Mouse (Mus musculus) intestine, embryonic 15.5 days (tissue): ENCODE data around the gene Ptgr1. TPM values are rescaled to one million over a fixed set of nuclear protein-coding genes. Genes with fewer than 3 reads are reported as not detected.

ENCODE experiments used
- ATAC-seq: fragments of 200-750 bp; cut with Nextera tagmentation; 2 replicates; pipeline ENCODE4 v1.8.0; 2017; ENCODE audit warnings: moderate TSS enrichment, moderate library complexity
- H3K27ac ChIP-seq: fragments of 300-500 bp; sonication (generic); 2 replicates; pipeline ENCODE4 v1.5.1; 2015; ENCODE audit warnings: mild to moderate bottlenecking, inconsistent platforms
- H3K27me3 ChIP-seq: fragments of 300-500 bp; sonication (generic); replicated peaks from 2 replicates; pipeline ENCODE4 v1.6.1; 2015; ENCODE audit warnings: inconsistent platforms
- H3K36me3 ChIP-seq: fragments of 300-500 bp; sonication (generic); 2 replicates; pipeline ENCODE4 v1.6.1; 2015; ENCODE audit warnings: inconsistent platforms
- H3K4me1 ChIP-seq: fragments of 300-500 bp; sonication (generic); replicated peaks from 2 replicates; pipeline ENCODE4 v1.6.1; 2015; ENCODE audit warnings: inconsistent platforms
- H3K4me2 ChIP-seq: fragments of 300-500 bp; sonication (generic); replicated peaks from 2 replicates; pipeline ENCODE4 v1.6.1; 2015; ENCODE audit warnings: mild to moderate bottlenecking, inconsistent platforms
- H3K4me3 ChIP-seq: fragments of 300-500 bp; sonication (generic); replicated peaks from 2 replicates; pipeline ENCODE4 v1.5.1; 2015; ENCODE audit warnings: inconsistent platforms
- H3K9ac ChIP-seq: fragments of 300-500 bp; sonication (generic); 2 replicates; pipeline ENCODE4 v1.6.1; 2015; ENCODE audit warnings: inconsistent platforms
- H3K9me3 ChIP-seq: fragments of 300-500 bp; sonication (generic); 2 replicates; pipeline ENCODE4 v1.6.1; 2016; ENCODE audit warnings: inconsistent platforms
- WGBS: fragments of 180-500 bp; shearing (Covaris S2); methylation state at CpG from one replicate; pipeline ENCODE4 v1.1.7; 2015; 5-methylcytosine and 5-hydroxymethylcytosine counted together
- polyA plus RNA-seq: library from polyadenylated mRNA; unstranded; fragments of >200 nt; fragmentation: Nextera tagmentation; extraction: Ambion mirVana; gene quantifications from 2 replicates; pipeline ENCODE4 v1.2.1, GENCODE M21; 2015

Gene Ptgr1
- polyA plus RNA-seq, 1 experiment from 2014 or later: 39.2 TPM

DNA sequence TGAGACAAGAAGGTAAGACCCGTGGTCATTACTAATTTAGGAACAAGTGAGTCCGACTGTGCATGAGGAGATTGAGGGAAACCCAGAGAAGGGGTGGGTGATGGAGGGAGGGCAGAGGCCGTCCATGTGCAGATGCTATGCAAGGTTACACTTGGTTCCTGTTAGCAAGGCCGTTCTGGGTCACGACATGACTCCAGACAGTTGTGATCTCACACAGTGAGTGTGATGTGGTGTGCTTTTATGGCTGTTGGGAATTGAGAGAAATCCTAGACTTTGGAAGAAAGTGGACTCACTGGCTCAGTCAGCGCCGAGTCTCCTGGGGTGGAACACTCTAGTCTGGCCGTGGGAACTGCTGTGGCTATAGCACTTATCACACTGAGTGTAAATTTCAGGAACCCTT lies 19.3 kb upstream of the Ptgr1 start:
- no peaks in the 10 kb centered on the region for H3K9me3 ChIP-seq
- no peak overlapping the region for H3K4me3 ChIP-seq
- peaks cover 9% of the 10 kb centered on the region; the same call in 1 of the 2 replicates for H3K4me1 ChIP-seq
- no peak overlapping the region for H3K9ac ChIP-seq
- 70% methylated on average over 8 of the region's 8 CpGs for WGBS
- no peaks in the 10 kb centered on the region for H3K27me3 ChIP-seq
- no peak for ATAC-seq
- H3K4me2 ChIP-seq: no peak overlapping the region
- no peaks in the 10 kb centered on the region for H3K36me3 ChIP-seq
- H3K27ac ChIP-seq: no peak overlapping the region

DNA sequence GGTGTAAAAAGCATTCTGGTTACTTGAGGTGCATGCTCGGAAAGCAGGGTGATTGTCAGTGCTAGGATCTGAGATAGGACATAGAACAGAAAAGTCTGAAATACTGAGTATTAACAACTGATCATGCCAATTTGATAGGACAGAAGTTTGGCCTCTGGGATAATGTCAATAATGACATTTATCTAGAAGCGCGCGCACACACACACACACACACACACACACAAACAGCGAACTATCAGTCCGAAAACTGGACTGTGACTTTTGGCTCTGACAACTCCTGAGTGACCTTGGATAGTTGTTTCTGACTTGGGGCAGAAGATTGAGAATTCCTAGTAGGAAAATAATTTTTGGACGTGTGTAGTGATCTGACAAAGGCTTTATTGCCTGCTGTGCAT lies 16.9 kb upstream of the Ptgr1 start:
- Histone ChIP-seq H3K4me2 (peak overlapping the region; percentile 87), H3K4me3 (peak overlapping the region; percentile 99), H3K36me3 (no peaks in the 10 kb centered on the region), H3K9me3 (no peaks in the 10 kb centered on the region), H3K27me3 (no peaks in the 10 kb centered on the region), H3K27ac (no peak overlapping the region), H3K9ac (peak overlapping the region; percentile 94), H3K4me1 (peaks cover 9% of the 10 kb centered on the region; the same call in 1 of the 2 replicates)
- no peak for ATAC-seq
- 22% methylated on average over 7 of the region's 7 CpGs for WGBS

DNA sequence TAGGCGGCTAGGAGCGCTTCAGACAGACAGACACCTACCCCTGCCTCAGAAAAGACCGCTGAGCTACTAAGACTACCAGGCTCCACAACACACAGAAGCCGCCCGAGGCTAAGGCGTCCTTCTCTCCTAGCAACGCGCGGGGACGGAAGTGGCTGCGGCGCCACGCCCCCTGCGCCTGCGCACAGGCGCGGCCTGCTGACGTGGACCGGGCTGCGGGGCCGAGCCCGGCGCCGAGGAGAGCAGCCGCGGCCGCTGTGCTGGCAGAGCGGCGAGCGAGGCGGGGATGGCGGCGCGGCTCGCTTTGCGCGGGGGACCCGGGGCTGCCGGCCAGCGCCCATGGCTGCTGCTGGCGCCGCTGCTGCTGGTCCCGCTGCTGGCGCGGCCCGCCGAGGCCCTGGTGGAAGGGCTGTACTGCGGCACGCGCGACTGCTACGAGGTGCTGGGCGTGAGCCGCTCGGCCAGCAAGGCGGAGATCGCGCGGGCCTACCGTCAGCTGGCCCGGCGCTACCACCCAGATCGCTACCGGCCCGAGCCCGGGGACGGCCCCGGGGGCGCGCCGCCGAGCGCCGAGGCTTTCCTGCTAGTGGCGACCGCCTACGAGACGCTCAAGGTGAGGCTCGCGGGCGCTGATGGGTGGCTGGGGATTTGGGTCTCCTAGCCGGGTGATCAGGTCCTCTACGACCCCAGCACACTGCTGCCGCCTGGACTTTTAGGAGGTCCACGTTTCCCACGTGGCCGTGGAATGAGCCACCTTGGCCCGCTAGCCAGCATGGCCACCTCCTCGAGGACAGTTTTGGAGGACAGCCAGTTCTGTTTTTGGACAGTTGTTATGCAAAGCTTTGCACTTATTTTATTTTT lies 16.3 kb upstream of the Ptgr1 start, which contains the start of gene Gm20503:
TSS of gene Gm20503 (plus strand) at position 263 of the 858 bp plus-strand sequence.
- Histone ChIP-seq H3K27me3 (no peaks in the 10 kb centered on the region), H3K4me2 (peak within 1 kb of the TSS; percentile 87), H3K36me3 (no peaks in the 10 kb centered on the region), H3K9me3 (no peaks in the 10 kb centered on the region), H3K4me1 (peaks cover 9% of the 10 kb centered on the region; the same call in 1 of the 2 replicates), H3K4me3 (peak within 1 kb of the TSS; percentile 99), H3K27ac (peak within 1 kb of the TSS; percentile 90), H3K9ac (peak within 1 kb of the TSS; percentile 94)
- under 1% methylated on average over 77 of the region's 89 CpGs for WGBS
- peak; percentile 99 for ATAC-seq

DNA sequence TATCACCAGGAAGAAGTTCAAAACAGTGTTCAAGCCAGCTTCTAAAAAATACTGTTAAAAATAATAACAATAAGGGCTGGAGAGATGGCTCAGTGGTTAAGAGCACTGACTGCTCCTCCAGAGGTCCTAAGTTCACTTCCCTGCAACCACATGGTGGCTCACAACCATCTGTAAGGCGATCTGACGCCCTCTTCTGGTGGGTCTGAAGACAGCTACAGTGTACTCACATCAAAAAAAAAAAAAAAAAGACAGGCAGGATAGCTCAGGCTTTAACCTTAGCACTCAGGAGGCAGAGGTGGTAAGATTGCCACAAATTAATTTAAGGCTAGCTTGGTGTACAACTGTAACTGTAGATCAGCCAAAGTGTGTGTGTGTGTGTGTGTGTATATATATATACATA lies 13.7 kb upstream of the Ptgr1 start:
- H3K9me3 ChIP-seq: no peaks in the 10 kb centered on the region
- no peak for ATAC-seq
- no peak overlapping the region for H3K9ac ChIP-seq
- no peak overlapping the region for H3K4me2 ChIP-seq
- H3K27ac ChIP-seq: no peak overlapping the region
- 4% methylated on average over 2 of the region's 2 CpGs for WGBS
- H3K4me1 ChIP-seq: peaks cover 5% of the 10 kb centered on the region; the same call in 1 of the 2 replicates
- H3K27me3 ChIP-seq: no peaks in the 10 kb centered on the region
- H3K4me3 ChIP-seq: no peak overlapping the region
- H3K36me3 ChIP-seq: no peaks in the 10 kb centered on the region

DNA sequence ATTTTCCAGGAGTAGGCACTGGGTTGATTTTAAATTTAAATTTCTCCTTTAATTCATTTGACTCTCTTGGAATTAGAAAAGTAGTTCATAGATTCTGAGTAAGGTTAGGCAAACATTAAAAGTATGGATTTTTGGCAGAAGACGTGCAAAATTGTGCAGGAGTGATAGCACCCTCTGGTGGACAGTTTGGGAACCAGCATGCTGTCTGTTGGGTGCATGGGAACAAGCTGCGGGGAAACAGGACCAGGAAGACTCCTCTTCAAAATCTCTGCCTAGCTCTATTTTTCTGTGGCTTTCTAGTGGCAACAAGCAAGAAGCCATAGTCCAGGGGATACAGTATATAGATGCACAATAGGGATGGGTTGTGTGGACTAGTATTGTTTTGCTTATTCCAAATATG lies 12.8 kb upstream of the Ptgr1 start:
- Histone ChIP-seq H3K27ac (no peak overlapping the region), H3K9me3 (no peaks in the 10 kb centered on the region), H3K4me1 (peaks cover 5% of the 10 kb centered on the region; the same call in 1 of the 2 replicates), H3K9ac (no peak overlapping the region), H3K4me3 (no peak overlapping the region), H3K36me3 (no peaks in the 10 kb centered on the region), H3K27me3 (no peaks in the 10 kb centered on the region), H3K4me2 (no peak overlapping the region)
- WGBS: 5% methylated on average over 2 of the region's 2 CpGs
- no peak for ATAC-seq

DNA sequence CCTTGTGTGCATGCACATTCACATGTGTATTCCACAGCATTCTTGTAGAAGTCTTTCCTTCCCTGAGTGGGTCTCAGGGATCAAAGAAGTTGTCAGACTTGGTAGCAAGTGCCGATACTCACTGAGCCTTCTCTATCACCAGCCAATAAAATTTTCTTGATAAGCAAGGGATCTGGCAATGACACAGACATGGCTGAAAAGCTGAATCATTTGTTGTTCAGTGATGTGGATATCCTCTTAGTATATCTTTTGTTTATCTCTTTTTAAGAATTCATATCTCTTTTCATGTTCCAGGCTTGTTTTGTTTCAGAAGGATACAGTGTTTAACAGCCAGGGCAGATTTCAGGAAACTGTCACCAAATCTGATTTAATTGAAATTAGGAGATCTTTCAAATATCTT lies 11.8 kb upstream of the Ptgr1 start:
- Histone ChIP-seq H3K27ac (no peak overlapping the region), H3K4me3 (no peak overlapping the region), H3K9ac (no peak overlapping the region), H3K4me1 (no peaks in the 10 kb centered on the region), H3K4me2 (no peak overlapping the region), H3K9me3 (no peaks in the 10 kb centered on the region), H3K27me3 (no peaks in the 10 kb centered on the region), H3K36me3 (no peaks in the 10 kb centered on the region)
- 84% methylated on average over 1 of the region's 1 CpGs for WGBS
- ATAC-seq: no peak

DNA sequence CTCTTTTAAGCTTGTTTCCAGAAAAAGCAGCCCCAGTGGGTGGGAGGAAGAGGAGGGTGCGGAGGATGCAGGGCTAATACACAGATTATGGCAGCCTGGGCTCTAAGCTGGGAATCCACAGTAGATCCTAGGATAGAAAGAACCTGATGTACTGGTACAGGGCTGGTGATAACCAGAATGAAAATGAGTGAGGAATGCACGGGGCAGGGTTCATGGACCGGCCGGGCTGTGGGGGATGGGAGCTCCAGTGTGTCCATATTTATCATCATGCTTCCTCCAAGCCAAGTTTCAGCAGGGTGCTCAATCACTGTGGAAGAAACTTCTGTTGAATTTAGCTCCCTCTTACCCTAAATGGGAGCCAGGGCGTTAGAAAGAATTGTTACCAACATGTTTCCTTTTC lies 10.2 kb upstream of the Ptgr1 start:
- Histone ChIP-seq H3K36me3 (no peaks in the 10 kb centered on the region), H3K9me3 (no peaks in the 10 kb centered on the region), H3K4me3 (no peak overlapping the region), H3K4me1 (no peaks in the 10 kb centered on the region), H3K4me2 (no peak overlapping the region), H3K27me3 (no peaks in the 10 kb centered on the region), H3K27ac (no peak overlapping the region), H3K9ac (no peak overlapping the region)
- ATAC-seq: 0 out of 2 replicates have a peak, but pooled peaks have one; percentile 32
- WGBS: 56% methylated on average over 5 of the region's 5 CpGs

DNA sequence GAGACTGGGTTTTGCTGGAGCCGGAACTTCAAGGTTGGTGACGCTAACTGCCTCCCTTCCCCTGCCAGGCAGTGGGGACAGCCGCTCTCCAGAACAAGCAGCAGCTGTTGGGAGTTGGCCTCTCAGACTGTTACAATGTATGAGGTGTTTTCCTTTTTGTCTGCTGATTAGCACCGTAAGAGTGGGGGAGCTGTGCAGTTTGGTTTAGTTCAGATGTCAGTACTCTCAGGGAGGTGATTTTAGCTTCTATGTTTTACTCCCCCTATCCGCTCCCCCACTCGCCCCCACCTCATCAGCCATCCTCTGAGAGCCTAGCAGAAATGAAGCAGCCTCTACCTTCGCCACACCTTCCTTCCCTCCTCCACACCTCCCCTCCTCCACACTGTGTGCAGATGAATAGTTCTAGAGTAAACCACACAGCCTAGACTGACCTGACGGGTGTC lies 8.4 kb upstream of the Ptgr1 start:
- H3K4me1 ChIP-seq: no peaks in the 10 kb centered on the region
- no peaks in the 10 kb centered on the region for H3K27me3 ChIP-seq
- no peak for ATAC-seq
- H3K9me3 ChIP-seq: no peaks in the 10 kb centered on the region
- H3K27ac ChIP-seq: no peak overlapping the region
- H3K36me3 ChIP-seq: no peaks in the 10 kb centered on the region
- WGBS: 51% methylated on average over 8 of the region's 8 CpGs
- 0 out of 2 replicates have a peak overlapping the region, but pooled peaks have one; percentile 3 for H3K4me2 ChIP-seq
- H3K4me3 ChIP-seq: no peak overlapping the region
- H3K9ac ChIP-seq: no peak overlapping the region

DNA sequence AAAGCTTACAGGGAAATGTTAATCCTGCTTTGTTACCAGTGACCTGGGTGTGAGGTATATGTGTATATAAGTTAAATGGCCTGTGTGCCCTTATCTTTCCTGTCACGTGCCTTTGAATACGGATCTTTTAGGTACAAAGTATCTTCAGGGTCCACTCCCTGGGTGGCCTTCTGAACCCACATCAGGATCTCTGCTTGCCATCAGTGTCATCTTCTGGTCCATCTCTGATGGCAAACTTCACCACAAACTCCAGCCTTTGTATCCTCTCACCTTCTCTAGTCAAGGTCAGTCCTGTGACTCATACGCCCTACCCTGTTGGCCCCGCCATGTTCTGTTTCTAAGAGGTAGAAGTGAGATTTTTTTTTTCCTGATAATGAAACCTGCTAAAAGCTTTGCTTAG lies 7.8 kb upstream of the Ptgr1 start, which contains the start of gene Dnajc25:
TSS of gene Dnajc25 (plus strand) at position 301 of the 400 bp plus-strand sequence.
- H3K9me3 ChIP-seq: no peaks in the 10 kb centered on the region
- no peaks in the 10 kb centered on the region for H3K36me3 ChIP-seq
- WGBS: 66% methylated on average over 4 of the region's 4 CpGs
- H3K4me2 ChIP-seq: 0 out of 2 replicates have a peak within 1 kb of the TSS, but pooled peaks have one; percentile 3
- no peaks in the 10 kb centered on the region for H3K27me3 ChIP-seq
- H3K4me1 ChIP-seq: no peaks in the 10 kb centered on the region
- ATAC-seq: no peak
- H3K27ac ChIP-seq: no peak within 1 kb of the TSS
- H3K9ac ChIP-seq: no peak within 1 kb of the TSS
- no peak within 1 kb of the TSS for H3K4me3 ChIP-seq

DNA sequence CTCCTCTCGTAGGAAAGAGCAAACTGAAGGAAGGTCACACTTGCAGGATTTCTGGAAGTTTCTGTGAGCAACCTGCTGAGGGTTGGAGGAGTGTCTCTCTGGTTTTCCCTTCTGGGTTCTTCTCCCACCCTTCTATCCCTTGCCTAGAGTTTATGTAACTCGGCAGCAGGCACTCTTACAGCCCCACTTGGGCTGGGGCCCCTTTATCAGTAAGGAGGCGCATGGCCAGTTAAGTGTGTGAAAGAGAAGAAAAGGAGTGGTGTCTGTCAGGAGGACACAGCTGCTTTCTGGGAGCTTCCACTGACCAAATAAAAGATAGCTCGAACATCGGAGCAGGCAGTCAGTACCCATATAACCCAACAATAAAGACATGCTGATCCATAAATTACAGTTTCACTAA lies 5.3 kb upstream of the Ptgr1 start:
- H3K4me2 ChIP-seq: no peak overlapping the region
- H3K9ac ChIP-seq: no peak overlapping the region
- no peaks in the 10 kb centered on the region for H3K27me3 ChIP-seq
- no peak overlapping the region for H3K4me3 ChIP-seq
- 49% methylated on average over 5 of the region's 5 CpGs for WGBS
- H3K4me1 ChIP-seq: no peaks in the 10 kb centered on the region
- ATAC-seq: peak; percentile 19; the same call in 1 of the 2 replicates
- H3K9me3 ChIP-seq: no peaks in the 10 kb centered on the region
- no peaks in the 10 kb centered on the region for H3K36me3 ChIP-seq
- H3K27ac ChIP-seq: no peak overlapping the region

DNA sequence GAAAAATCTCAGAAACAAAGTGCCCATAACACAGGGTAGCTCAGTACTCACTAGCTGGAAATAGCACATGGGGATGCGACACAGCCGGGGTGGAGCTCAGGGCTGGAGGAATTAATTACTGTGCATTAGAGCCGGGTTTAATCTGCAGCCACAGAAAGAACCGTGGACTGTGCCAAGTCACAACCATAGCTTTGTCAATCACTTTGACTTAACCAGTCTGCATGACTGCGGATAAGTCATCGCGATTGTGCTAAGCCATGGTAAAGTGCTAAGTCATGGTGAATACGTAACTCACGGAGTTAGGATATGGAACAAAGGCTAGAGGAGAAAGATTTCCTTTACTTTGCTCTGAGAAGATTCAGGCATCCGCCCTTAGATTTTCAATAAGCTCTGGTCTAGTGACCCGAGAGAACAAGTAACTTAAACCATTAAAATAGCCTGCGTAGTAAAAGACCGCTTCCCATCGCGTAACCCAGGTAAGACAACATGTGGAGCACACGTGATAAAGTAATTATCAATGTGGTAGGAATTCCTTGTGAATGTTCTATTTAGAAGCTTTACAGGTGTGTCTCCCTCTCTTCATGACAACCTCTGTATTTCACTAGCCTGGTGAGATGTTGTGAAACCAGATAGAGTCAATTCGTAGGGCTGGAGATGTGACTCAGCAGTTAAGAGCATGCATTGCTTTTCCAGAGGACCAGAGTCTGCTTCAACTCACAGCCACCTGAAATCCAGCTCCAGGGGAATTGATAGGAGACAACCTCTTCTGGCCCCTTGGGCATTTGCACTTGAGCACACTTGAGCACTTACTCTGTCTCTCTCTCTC lies 3.9 kb upstream of the Ptgr1 start:
- no peaks in the 10 kb centered on the region for H3K27me3 ChIP-seq
- no peak overlapping the region for H3K4me3 ChIP-seq
- no peaks in the 10 kb centered on the region for H3K9me3 ChIP-seq
- H3K4me2 ChIP-seq: no peak overlapping the region
- H3K27ac ChIP-seq: no peak overlapping the region
- ATAC-seq: no peak
- no peaks in the 10 kb centered on the region; the same call in 1 of the 2 replicates for H3K4me1 ChIP-seq
- H3K9ac ChIP-seq: no peak overlapping the region
- 84% methylated on average over 17 of the region's 17 CpGs for WGBS
- H3K36me3 ChIP-seq: no peaks in the 10 kb centered on the region

DNA sequence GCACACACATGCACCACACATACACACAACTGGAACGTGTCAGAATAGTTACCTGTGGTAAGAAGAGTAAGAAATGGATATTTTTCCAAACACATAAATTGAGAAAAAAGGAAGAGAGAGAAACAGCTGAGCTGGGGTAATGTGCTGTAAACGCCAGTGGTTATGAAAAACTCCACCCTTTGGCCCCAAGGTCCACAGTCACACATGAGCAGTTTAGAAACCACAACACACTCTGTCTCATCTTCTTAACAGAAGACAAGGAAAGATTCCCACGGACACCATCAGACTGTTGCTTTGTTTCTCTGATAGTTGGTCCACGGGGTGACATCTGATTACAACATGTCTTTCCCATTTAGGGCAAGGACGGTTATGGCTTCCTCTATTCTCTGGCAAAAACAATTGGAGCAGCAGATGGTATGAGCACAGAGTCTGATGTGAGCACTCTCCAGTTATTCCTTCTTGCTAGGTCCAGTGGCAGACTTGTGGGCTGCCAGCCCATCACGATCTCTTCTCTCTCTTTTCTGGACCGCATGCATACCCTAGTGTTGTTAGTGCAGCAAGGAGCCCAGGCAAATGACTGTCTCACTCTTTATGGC lies 2.5 kb upstream of the Ptgr1 start:
- no peaks in the 10 kb centered on the region for H3K9me3 ChIP-seq
- no peaks in the 10 kb centered on the region; the same call in 1 of the 2 replicates for H3K4me1 ChIP-seq
- no peaks in the 10 kb centered on the region for H3K27me3 ChIP-seq
- 87% methylated on average over 7 of the region's 7 CpGs for WGBS
- H3K4me3 ChIP-seq: no peak overlapping the region
- H3K4me2 ChIP-seq: no peak overlapping the region
- ATAC-seq: no peak
- no peak overlapping the region for H3K27ac ChIP-seq
- H3K9ac ChIP-seq: no peak overlapping the region
- no peaks in the 10 kb centered on the region for H3K36me3 ChIP-seq
